Mouse (Mus musculus) testis, adult 10 weeks (tissue): ENCODE results near the gene Fggy. TPM values are rescaled to one million over a fixed set of nuclear protein-coding genes. Genes with fewer than 3 reads are reported as not detected.

ENCODE experiments used
- polyA plus RNA-seq: library from polyadenylated mRNA; stranded (reverse); fragments of 350-450 nt; fragmentation: Illumina TruSeq; extraction: RNeasy Lipid Tissue Mini Kit (QIAGEN cat#74804); gene quantifications from one replicate; pipeline ENCODE4 v1.2.3, GENCODE M21; 2014; ENCODE audit warnings: low read depth, low replicate concordance

Gene Fggy
- 4.9 TPM for polyA plus RNA-seq

GRCm38 (mm10) chr4:95557333-95557956 is at the start of gene Fggy:
Fggy (plus strand) TSS chr4:95557507.

GRCm38 (mm10) chr4:95966928-95967724 is 409.8 kb downstream of the Fggy start, which contains the start of gene Hook1:
Hook1 (plus strand) TSS chr4:95967240.

